Mouse (Mus musculus) cerebellum, adult 8-10 months (tissue): ENCODE results near the gene Ets2.
"Not testable (repeated sequence)": the region's sequence is repeated elsewhere in the genome, so short reads cannot be mapped to it uniquely, and the experiment has no call there.

ENCODE experiments used
- DNase-seq: peaks from one replicate; pipeline ENCODE4 v3.0.0; 2022

Gene Ets2

GRCm38 (mm10) chr16:95700224-95700623 is 1.7 kb upstream of the Ets2 start:
- no peak for DNase-seq

GRCm38 (mm10) chr16:95702562-95703545 is 979 bp downstream of the Ets2 start:
- DNase-seq, result peak; percentile 57

- no peak for DNase-seq
These were observed 2.1 kb downstream of the Ets2 start for GRCm38 (mm10) chr16:95703958-95704357.

GRCm38 (mm10) chr16:95704662-95705330 is 2.9 kb downstream of the Ets2 start:
- no peak for DNase-seq

- no peak for DNase-seq
These were observed 3.9 kb downstream of the Ets2 start for GRCm38 (mm10) chr16:95705771-95706170.

- no peak for DNase-seq
These were observed 6.5 kb downstream of the Ets2 start for GRCm38 (mm10) chr16:95708211-95709004.

GRCm38 (mm10) chr16:95709175-95709574 is 7.3 kb downstream of the Ets2 start:
- DNase-seq, result no peak

- no peak for DNase-seq
These were observed 8.3 kb downstream of the Ets2 start for GRCm38 (mm10) chr16:95710129-95710528.

- no peak for DNase-seq
These were observed 10.2 kb downstream of the Ets2 start for GRCm38 (mm10) chr16:95712121-95712520.

- not testable (repeated sequence) for DNase-seq
These were observed 11.2 kb downstream of the Ets2 start for GRCm38 (mm10) chr16:95713077-95713476.

GRCm38 (mm10) chr16:95715026-95715425 is 13.2 kb downstream of the Ets2 start:
- DNase-seq, result no peak

GRCm38 (mm10) chr16:95716061-95716706 is 14.3 kb downstream of the Ets2 start:
- no peak for DNase-seq

- no peak for DNase-seq
These were observed 15.8 kb downstream of the Ets2 start for GRCm38 (mm10) chr16:95717631-95718030.

GRCm38 (mm10) chr16:95718119-95718518 is 16.2 kb downstream of the Ets2 start:
- DNase-seq, result no peak

- DNase-seq, result no peak
These were observed 18.7 kb downstream of the Ets2 start for GRCm38 (mm10) chr16:95720532-95720931.

GRCm38 (mm10) chr16:95724251-95724650 is 22.4 kb downstream of the Ets2 start:
- DNase-seq, result no peak

GRCm38 (mm10) chr16:95724776-95725175 is 22.9 kb downstream of the Ets2 start:
- no peak for DNase-seq

- DNase-seq, result no peak
These were observed 24.9 kb downstream of the Ets2 start for GRCm38 (mm10) chr16:95726802-95727201.

GRCm38 (mm10) chr16:95728453-95729435 is 26.9 kb downstream of the Ets2 start:
- no peak for DNase-seq

- no peak for DNase-seq
These were observed 27.9 kb downstream of the Ets2 start for GRCm38 (mm10) chr16:95729775-95730174.

GRCm38 (mm10) chr16:95734785-95735184 is 32.9 kb downstream of the Ets2 start:
- no peak for DNase-seq
